Mouse (Mus musculus) cerebellum, postnatal 14 days (tissue): ENCODE measurements at regions not wholly inside any gene's neighbourhood (a gene's known extent, or its start where the extent isn't known, plus 50 kb on each side); places are given as distances from the start of the nearest gene placed in this dataset.
A peak's percentile ranks its signal among the peaks of the same experiment; 100 is the strongest.

Experiments used
- DNase-seq, 2 experiments: peaks; one replicate each; pipeline ENCODE4 v3.0.0; 2021; ENCODE audit warnings: mixed read lengths in 2 of 2

DNA sequence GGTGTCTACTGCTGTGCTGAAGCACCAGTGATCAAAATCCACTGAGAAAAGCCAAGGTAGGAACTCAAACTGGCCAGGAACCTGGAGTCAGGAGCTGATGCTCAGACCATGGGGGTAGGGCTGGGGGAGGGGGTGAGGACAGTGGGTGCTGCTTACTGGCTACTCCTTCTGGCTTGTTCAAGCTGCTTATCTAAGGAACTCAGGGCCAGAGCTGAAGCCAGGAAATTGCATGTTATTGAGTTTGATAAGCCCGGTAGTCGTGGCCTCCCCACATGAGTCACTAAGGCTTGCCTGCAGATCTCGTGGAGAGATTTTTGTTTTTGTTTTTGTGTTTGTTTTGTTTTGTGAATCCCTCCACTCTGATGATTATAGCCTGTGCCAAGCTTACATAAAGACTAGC, 65.9 kb downstream of the Tmem215 start:
- no peak for DNase-seq

GRCm38 (mm10) chr4:40543085-40544048, 71.4 kb downstream of the Tmem215 start:
- DNase-seq = no peak

DNA sequence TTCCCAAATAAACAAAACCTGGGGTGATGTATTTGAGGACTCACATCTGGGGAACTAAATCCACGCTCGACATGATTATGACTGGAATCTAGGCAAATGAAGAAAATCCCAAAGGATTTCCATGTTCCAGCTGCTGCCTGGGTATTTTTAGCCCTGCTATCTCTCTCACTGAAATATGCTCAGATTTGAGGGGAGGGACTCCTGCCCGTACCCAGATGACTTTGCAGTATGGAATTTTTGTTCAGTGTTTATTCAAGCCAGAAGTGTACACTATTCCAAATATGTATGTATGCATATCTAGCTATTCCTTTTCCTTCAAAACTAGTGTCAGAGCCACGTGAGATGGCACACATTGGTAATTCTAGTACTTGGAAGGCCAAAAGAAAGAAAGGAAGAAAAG, 72.1 kb downstream of the Tmem215 start:
- DNase-seq = no peak

DNA sequence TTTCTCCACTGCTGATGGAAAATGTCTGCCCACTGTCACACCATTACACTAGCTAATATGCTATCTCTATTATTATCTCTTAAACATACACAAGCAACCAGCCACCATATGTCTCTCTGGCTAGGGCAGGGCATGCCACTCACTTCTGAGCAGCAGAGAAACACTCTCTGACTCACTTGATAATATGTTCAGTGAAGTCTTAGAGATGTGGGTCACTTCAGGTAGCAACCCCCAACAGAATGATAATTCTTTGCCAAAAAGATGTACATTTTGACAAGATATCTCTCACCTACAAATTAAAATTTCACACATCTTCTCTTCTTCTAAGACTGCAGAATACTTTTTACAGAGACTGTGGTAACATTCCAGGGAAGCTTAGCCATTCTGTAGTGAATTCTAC, 72.8 kb downstream of the Tmem215 start:
- DNase-seq = no peak

DNA sequence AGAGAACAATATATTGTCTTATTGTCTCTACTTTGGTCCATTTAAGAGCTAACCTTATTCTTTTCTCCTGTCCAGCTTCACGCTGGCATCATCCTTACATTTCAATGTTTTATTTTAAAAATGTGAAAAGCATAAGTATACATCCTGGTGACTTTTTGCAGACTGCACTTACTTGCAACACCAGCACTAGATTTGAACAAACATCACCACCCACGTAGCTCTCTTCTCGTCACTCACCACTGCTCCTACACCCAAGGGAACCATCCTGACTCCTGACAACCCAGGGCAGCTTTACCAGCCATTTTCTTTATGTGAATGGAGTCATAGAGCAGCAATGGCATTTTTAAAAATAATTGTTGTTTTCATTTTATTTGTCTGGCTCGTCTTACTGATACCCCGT, 73.7 kb downstream of the Tmem215 start:
- no peak for DNase-seq

- no peak for DNase-seq
Observed at GRCm38 (mm10) chr4:40559824-40560223, 87.8 kb downstream of the Tmem215 start.

GRCm38 (mm10) chr4:40573300-40573699, 101.3 kb downstream of the Tmem215 start:
- DNase-seq = no peak

GRCm38 (mm10) chr4:40575951-40576350, 104.0 kb downstream of the Tmem215 start:
- no peak for DNase-seq

GRCm38 (mm10) chr4:40584436-40584835, 112.5 kb downstream of the Tmem215 start:
- DNase-seq = no peak

DNA sequence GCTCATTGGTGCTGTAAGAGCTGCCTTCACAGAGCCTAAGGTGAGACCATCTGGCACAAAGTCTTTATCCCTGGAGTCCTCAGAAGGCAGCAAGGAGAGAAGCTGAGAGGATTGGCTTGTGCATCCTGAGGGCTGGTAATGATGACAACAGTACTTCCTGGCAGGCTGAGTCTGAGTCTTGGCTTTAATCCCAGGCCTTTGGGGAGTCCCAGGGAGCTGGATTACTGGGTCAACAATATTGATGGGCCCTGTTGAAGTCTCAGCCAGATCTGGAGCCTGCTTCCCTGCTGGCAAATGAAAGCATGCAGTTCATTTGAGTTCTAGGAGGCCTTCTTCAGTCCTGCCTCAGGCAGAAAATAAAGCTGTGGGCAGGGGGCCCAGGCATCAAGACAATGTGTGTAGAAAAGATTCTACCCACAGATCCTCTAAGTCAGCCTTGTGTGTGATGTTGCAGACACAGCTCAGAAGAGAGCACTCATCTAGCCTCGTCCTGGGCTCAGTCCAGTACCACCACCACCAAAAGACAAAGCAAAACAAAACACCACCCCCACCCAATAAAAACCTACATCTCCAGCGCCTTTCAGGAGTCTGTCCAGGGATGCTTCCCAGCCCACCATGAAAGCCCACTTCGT, 113.1 kb downstream of the Tmem215 start:
- peak; percentile 71 to 82 for DNase-seq

DNA sequence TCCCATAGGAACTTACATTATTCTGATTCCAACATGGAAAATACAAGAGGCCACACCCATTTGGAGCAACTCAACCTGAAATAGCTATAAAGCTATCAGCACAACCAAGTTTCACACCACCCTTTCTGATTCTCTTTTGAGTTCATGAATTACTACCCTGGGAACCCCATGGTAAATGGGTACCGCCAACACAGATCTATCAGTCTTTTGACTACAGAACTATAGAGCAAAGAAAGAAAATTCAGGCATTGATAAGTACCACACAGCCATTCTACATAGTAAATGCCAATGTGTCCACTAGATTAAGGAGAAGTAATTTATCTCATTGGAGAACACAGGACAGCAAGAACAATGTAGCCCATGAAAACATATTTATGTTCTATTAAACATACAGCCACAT, 114.1 kb downstream of the Tmem215 start:
- no peak for DNase-seq

- DNase-seq = no peak
Observed at GRCm38 (mm10) chr4:40587254-40587653, 115.3 kb downstream of the Tmem215 start.

GRCm38 (mm10) chr4:40593806-40594205, 109.2 kb downstream of the Aptx start:
- DNase-seq = no peak

DNA sequence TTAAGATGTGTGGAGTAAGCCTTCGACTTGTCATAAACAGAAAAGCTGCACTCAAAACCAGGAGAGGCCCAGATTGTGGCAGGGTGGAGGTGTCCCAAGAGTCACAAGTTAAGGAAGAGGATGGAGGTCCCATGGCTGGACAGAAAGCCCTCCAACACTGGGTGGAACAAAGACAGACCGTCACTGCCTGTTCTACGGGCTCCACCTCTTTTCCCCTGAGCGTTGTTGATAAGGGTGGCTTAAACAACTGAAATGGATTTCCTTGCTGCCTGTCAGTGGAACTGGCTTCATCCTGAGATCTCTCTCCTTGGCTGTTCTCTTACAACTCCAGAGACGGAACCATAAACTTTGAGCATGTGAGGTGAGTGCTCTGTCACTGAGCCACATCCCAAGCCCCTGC, 78.0 kb downstream of the Aptx start:
- no peak for DNase-seq

DNA sequence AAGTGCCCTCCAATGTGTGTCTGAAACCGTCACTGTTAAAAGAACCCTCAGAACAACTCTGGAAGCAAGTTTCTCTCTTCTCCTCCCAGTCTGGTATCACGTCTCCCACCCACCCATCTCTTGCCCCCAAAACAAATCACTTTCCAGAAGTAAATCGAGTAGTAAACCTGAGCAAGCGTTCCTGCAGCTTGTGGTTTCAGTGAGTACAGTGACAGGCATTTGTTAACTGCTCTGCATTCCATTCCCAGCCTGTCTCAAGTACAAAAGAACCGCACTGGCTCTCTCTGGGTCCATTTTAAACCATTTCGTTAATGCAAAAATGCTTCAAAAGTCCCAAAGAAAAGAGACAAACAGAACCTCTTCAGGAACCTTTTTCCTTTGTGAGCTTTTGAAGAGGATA, 77.1 kb downstream of the Aptx start:
- no peak for DNase-seq
